Mouse (Mus musculus): ENCODE measurements at regions not wholly inside any gene's neighbourhood (a gene's known extent, or its start where the extent isn't known, plus 50 kb on each side); places are given as distances from the start of the nearest gene placed in this dataset.
"Not testable (repeated sequence)": the region's sequence is repeated elsewhere in the genome, so short reads cannot be mapped to it uniquely, and the experiment has no call there.

GRCm38 (mm10) chr15:27101610-27102009 is 206.2 kb upstream of the Fbxl7 start:
- not testable (repeated sequence) for TF ChIP-seq CTCF (IDR thresholded peaks at IDR 0.05; ENCODE audit: low read depth, low read length); POLR2A (IDR thresholded peaks at IDR 0.05; ENCODE audit: extremely low read depth, insufficient read depth, low read length)
